Mouse (Mus musculus) cerebellum, postnatal 14 days (tissue): ENCODE data around the gene Rab8a.
A peak's percentile ranks its signal among the peaks of the same experiment; 100 is the strongest.

Experiments
- DNase-seq, 2 experiments: peaks; one replicate each; pipeline ENCODE4 v3.0.0; 2021; ENCODE audit warnings: mixed read lengths in 2 of 2

Gene Rab8a

DNA sequence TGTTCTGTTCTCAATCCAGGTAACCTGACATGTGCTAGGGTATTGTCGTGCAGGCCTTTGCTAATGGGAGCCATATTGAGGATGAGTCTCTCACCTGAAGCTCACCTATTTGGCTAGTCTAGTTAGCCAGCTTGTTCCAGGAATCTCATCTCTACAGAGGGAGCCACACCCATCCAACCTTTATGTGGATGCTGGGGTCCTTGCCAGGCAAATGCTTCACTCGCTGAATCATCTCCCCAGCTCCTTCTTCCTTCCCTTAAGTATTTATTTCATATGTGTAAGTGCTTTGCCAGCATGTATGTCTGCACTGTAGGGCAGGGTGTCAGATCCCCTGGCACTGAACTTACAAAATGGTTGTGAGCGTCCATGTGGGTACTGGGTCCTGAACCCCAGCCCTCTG is 14.4 kb upstream of the Rab8a start:
- no peak for DNase-seq

DNA sequence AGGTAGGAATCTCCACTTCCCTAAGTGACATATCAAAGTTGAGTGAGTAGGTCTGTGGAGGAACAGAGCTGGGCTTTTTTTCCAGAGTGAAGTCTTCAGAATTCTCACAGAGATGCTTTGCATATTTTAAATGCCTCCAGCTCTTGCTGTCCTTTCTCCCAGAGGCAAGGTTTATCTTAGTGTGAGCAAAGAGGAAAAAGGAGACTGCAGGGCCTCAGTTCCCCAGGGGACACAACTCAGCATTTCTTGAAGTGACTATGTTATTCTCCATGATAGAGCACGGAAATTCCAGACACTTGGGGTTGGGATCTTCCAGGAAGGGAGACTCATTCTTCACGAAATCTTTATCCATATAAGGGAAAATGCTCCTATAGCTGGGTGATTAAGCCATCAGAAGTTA is 13.7 kb upstream of the Rab8a start:
- no peak for DNase-seq

GRCm38 (mm10) chr8:72149056-72149455 is 11.9 kb upstream of the Rab8a start:
- no peak for DNase-seq

GRCm38 (mm10) chr8:72151418-72152078 is 9.5 kb upstream of the Rab8a start:
- DNase-seq, result no peak

GRCm38 (mm10) chr8:72153382-72153781 is 7.6 kb upstream of the Rab8a start:
- DNase-seq, result no peak

- no peak for DNase-seq
Measured at GRCm38 (mm10) chr8:72158096-72158495, 2.9 kb upstream of the Rab8a start.

- no peak for DNase-seq
Measured at GRCm38 (mm10) chr8:72158726-72159125, 2.3 kb upstream of the Rab8a start.

- DNase-seq, result peak in 1 of 2 experiments; percentile 14
Measured at GRCm38 (mm10) chr8:72160007-72160406, 993 bp upstream of the Rab8a start.

GRCm38 (mm10) chr8:72162821-72163220 is 1.8 kb downstream of the Rab8a start:
- DNase-seq, result no peak

DNA sequence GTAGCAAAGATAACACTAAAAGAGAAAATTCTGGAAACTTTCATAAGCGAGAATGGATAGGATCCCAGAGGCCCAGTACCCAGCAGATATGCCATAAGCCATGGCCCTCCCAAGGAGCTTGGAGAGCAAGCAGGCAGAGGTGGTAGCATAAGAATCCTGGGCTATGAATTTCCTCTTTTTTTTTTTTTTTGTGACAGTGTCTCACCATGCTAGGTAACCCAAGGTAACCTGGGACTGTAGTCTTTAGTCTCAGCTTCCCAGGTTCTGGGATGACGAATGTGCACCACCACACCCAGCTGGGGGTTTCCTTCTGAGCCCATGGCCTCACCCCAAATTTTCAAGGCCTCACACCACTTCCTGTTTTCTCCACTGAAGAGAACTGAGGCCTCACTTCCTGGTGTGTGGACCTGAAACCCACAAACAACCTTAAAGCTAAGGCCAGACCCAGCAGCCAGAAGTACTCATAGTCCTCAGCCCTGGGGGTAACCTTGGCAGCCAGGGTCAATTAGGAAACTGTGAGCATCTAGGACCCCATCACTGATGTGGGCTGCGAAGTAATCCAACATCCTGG is 8.2 kb downstream of the Rab8a start:
- no peak for DNase-seq

GRCm38 (mm10) chr8:72169681-72170249 is 8.8 kb downstream of the Rab8a start:
- no peak for DNase-seq

DNA sequence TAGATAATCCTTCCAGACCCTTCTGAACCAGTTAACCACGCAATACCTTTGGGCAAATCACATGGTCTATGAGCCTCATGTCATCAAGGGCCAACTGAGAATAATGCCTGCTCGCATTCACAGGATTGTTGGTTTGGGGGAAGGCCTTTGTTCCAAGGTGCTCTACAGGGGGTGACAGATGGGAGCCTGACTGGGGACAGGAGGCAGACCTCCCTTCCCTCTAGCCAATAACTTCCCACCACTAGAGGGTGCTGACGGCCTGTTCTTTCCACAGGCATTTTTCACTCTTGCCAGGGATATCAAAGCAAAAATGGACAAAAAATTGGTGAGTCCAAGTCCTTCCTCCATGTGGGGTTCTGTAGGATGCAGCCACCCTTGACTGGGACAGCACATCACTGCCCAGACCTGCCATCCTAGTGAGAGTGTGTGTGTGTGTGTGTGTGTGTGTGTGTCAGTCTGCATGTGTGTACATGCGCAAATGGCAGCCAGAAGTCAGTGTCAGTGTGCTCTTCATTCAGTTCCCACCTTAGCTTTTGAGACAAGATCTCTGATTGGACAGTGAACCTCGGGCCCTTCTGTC is 16.4 kb downstream of the Rab8a start:
- peak; percentile 84 to 92 for DNase-seq

- peak; percentile 13 to 33 for DNase-seq
Measured at GRCm38 (mm10) chr8:72183554-72184202, 22.7 kb downstream of the Rab8a start.

GRCm38 (mm10) chr8:72187793-72188331 is 26.9 kb downstream of the Rab8a start:
- no peak for DNase-seq

DNA sequence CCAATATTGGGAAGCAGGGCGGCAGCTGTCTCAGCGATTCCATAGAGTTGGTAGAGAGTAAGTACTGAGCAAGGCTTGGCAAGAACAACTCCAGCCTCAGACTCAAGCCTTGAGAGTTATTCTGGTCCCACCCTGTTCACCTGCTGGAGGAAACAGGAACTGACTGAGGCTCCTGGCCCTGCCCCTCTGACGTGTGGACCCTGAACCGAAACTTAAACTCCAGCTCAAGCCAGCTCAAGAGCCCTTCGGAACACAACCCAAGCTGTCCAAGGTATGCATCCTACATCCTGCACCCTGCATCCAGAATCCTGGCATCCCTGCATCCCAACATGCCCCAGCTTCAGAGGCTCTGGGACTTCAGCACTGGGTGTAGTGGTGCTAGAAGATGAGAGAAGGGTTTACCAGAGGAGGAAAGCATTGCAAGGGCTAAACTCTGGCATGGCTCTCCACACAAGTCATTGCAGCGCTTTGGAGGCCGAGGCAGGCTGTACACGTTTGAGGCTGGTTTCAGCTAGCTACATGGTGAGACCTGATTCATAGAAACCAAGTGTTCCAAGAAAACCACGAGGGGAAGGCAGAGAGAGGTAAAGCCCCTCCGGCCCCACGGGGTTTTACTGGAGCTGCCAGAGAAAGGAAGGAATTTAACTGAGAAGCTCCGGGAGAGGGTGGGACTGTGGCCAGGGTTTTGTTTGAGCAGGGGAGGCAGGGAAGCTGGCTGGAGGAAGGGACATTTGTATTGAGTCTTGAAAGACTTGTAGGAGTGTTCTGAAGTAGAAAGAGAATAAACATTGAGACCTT is 28.6 kb downstream of the Rab8a start, which contains the start of gene Hsh2d:
Hsh2d (plus strand) TSS at position 222 of the 798 bp plus-strand sequence.
- no peak for DNase-seq

GRCm38 (mm10) chr8:72190215-72190539 is 29.2 kb downstream of the Rab8a start:
- DNase-seq, result no peak

- DNase-seq, result no peak
Measured at GRCm38 (mm10) chr8:72192065-72192464, 31.1 kb downstream of the Rab8a start.

- no peak for DNase-seq
Measured at GRCm38 (mm10) chr8:72197997-72198396, 37.0 kb downstream of the Rab8a start.

GRCm38 (mm10) chr8:72208582-72208981 is 47.6 kb downstream of the Rab8a start:
- DNase-seq, result no peak

DNA sequence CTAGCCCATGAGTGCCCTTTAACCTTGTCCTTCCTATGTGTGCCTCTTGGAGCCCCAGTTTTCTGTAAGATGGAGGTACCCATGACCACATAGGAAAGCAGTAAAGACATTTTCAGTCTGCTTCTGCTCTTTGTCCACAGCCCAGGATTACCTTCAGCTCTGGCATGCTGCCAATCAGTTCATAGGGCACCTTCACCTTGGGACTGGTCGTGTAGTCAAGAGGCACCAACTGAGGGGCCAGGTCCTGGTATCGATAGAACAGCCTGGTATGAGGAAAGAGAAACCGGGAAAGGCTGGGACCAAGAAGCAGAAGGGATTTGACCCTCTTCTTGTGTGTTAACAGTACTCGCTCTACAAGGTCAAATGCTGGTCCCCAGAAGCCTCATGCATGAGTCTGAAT is 49.2 kb downstream of the Rab8a start:
- DNase-seq, result no peak

- no peak for DNase-seq
Measured at GRCm38 (mm10) chr8:72210710-72211109, 49.7 kb downstream of the Rab8a start.

GRCm38 (mm10) chr8:72211846-72212245 is 50.8 kb downstream of the Rab8a start:
- no peak for DNase-seq

GRCm38 (mm10) chr8:72212751-72213150 is 51.8 kb downstream of the Rab8a start, which contains the start of gene Cib3:
Gene Cib3 (minus strand): TSS chr8:72212837.
- no peak for DNase-seq
